Mouse (Mus musculus): ENCODE measurements around the gene Gzmg. TPM values are rescaled to one million over a fixed set of nuclear protein-coding genes. Genes with fewer than 3 reads are reported as not detected.
"Not testable (repeated sequence)": the region's sequence is repeated elsewhere in the genome, so short reads cannot be mapped to it uniquely, and the experiment has no call there.

The Gzmg gene
- polyA plus RNA-seq, 1 experiment from 2014 or later: not detected

DNA sequence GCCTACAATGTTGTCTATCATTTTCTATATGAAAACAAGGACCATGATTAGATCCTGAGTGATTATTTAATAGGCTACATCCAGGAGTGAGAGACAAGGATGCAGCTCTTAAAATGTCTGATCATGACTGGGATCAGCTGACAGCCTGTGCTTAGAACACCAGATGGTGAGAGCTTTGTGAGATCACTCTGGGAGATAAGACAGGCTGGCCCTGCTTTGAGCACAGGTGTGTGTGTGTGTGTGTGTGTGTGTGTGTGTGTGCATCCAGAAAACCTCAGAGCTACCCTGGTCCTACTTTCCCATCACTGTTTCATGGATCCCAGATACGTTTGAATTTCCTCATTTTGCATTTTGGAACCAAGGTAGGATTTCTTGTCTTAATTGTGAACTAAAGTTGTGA, 25.7 kb downstream of the Gzmg start:
- H3K27me3 ChIP-seq; H3K4me3 ChIP-seq; H3K27ac ChIP-seq; H3K9me3 ChIP-seq; H3K4me2 ChIP-seq; H3K4me1 ChIP-seq; H3K36me3 ChIP-seq; ATAC-seq (ENCODE audit: insufficient number of reproducible peaks, insufficient read depth, low FRiP score, low TSS enrichment, low read depth); H3K9ac ChIP-seq: not testable (repeated sequence)
- 89% methylated on average over 1 of the region's 1 CpGs for WGBS

DNA sequence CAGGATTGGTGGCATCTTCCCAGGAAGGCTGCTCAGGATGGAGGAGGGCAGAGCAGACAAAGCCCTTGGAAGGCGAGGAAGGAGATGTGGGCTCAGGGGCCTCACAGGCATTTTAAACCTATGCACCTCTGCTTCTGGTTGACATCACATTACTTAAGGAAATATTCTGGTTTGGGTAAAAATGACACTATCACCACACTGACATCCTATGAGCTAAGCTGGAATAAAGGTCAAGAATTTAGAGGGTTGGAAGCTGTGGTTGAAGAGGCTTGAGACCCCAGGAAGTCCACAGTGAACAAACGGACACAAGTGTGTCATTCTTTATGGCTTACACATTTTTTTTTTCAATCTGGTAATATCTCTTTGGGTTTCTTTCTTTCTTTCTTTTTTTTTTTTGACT, 26.9 kb downstream of the Gzmg start, which contains the start of gene Gzmd:
Gzmd (minus strand) TSS at position 101 of the 400 bp plus-strand sequence.
- not testable (repeated sequence) for H3K27me3 ChIP-seq; H3K4me3 ChIP-seq; H3K9ac ChIP-seq; H3K9me3 ChIP-seq; H3K36me3 ChIP-seq; ATAC-seq (ENCODE audit: insufficient number of reproducible peaks, insufficient read depth, low FRiP score, low TSS enrichment, low read depth); H3K4me1 ChIP-seq; H3K4me2 ChIP-seq; H3K27ac ChIP-seq
- 76% methylated on average over 2 of the region's 2 CpGs for WGBS

- H3K9me3 ChIP-seq: no peaks in the 10 kb centered on the region
These were observed 31.0 kb downstream of the Gzmg start for GRCm38 (mm10) chr14:56128341-56128740.

GRCm38 (mm10) chr14:56123516-56123915, 35.9 kb downstream of the Gzmg start:
- no peak overlapping the region for H3K4me3 ChIP-seq
- H3K4me1 ChIP-seq: no peaks in the 10 kb centered on the region
- H3K27ac ChIP-seq: no peak overlapping the region
- no peaks in the 10 kb centered on the region for H3K9me3 ChIP-seq
- no peak overlapping the region for H3K9ac ChIP-seq
- no peaks in the 10 kb centered on the region for H3K27me3 ChIP-seq
- no peak for ATAC-seq (ENCODE audit: insufficient number of reproducible peaks, insufficient read depth, low FRiP score, low TSS enrichment, low read depth)
- H3K36me3 ChIP-seq: no peaks in the 10 kb centered on the region
- 78% methylated on average over 3 of the region's 3 CpGs for WGBS
- no peak overlapping the region for H3K4me2 ChIP-seq

More at GRCm38 (mm10) chr14:56128341-56128740, 31.0 kb downstream of the Gzmg start:
- WGBS: 43% methylated on average over 3 of the region's 3 CpGs
- H3K36me3 ChIP-seq: no peaks in the 10 kb centered on the region
- no peak for ATAC-seq (ENCODE audit: insufficient number of reproducible peaks, insufficient read depth, low FRiP score, low TSS enrichment, low read depth)
- no peak overlapping the region for H3K4me2 ChIP-seq
- no peaks in the 10 kb centered on the region for H3K27me3 ChIP-seq
- no peak overlapping the region for H3K27ac ChIP-seq
- H3K4me1 ChIP-seq: no peaks in the 10 kb centered on the region
- no peak overlapping the region for H3K4me3 ChIP-seq
- H3K9ac ChIP-seq: no peak overlapping the region

DNA sequence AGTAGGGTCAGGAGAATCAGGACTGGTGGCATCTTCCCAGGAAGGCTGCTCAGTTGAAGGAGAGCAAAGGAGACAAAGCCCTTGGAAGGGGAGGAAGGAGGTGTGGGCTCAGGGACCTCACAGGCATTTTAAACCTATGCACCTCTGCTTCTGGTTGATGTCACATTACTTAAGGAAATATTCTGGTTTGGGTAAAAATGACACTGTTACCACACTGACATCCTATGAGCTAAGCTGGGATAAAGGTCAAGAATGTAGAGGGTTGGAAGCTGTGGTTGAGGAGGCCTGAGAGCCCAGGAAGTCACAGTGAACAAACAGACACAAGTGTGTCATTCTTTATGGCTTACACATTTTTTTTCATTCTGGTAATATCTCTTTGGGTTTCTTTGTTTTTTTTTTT, 38.9 kb downstream of the Gzmg start, which contains the start of gene Gzme:
Gzme (minus strand) TSS at position 101 of the 400 bp plus-strand sequence.
- no peaks in the 10 kb centered on the region for H3K36me3 ChIP-seq
- no peak within 1 kb of the TSS for H3K4me3 ChIP-seq
- H3K9me3 ChIP-seq: no peaks in the 10 kb centered on the region
- no peak within 1 kb of the TSS for H3K27ac ChIP-seq
- no peaks in the 10 kb centered on the region for H3K4me1 ChIP-seq
- no peak within 1 kb of the TSS for H3K9ac ChIP-seq
- no peak for ATAC-seq (ENCODE audit: insufficient number of reproducible peaks, insufficient read depth, low FRiP score, low TSS enrichment, low read depth)
- no peaks in the 10 kb centered on the region for H3K27me3 ChIP-seq
- H3K4me2 ChIP-seq: no peak within 1 kb of the TSS

GRCm38 (mm10) chr14:56115531-56116310, 43.7 kb downstream of the Gzmg start:
- H3K27me3 ChIP-seq; H3K9ac ChIP-seq; H3K4me2 ChIP-seq; ATAC-seq (ENCODE audit: insufficient number of reproducible peaks, insufficient read depth, low FRiP score, low TSS enrichment, low read depth); H3K27ac ChIP-seq; H3K9me3 ChIP-seq; H3K4me3 ChIP-seq; H3K36me3 ChIP-seq; H3K4me1 ChIP-seq: not testable (repeated sequence)
- 91% methylated on average over 33 of the region's 33 CpGs for WGBS

Other genes starting within 250 kb of the Gzmg start
- 12.4 and 28.3 TPM in 2 replicates for gene Cma1, start 214.9 kb downstream of the Gzmg start, polyA plus RNA-seq (2015; fragmentation: Nextera tagmentation; extraction: Ambion mirVana)
- 0.29 TPM in 1 of 2 replicates, not detected in the other for gene Cma2, start 208.6 kb downstream of the Gzmg start, polyA plus RNA-seq (2015; fragmentation: Nextera tagmentation; extraction: Ambion mirVana)
- not detected in 2 replicates for gene Mcpt1, start 141.6 kb downstream of the Gzmg start, polyA plus RNA-seq (2015; fragmentation: Nextera tagmentation; extraction: Ambion mirVana)
- gene Mcpt9, start 129.1 kb downstream of the Gzmg start, polyA plus RNA-seq (2015; fragmentation: Nextera tagmentation; extraction: Ambion mirVana): not detected in 2 replicates
- 0.39 and 0.41 TPM in 2 replicates for gene Mcpt2, start 117.5 kb downstream of the Gzmg start, polyA plus RNA-seq (2015; fragmentation: Nextera tagmentation; extraction: Ambion mirVana)
- gene Mcpt4, start 97.3 kb downstream of the Gzmg start, polyA plus RNA-seq (2015; fragmentation: Nextera tagmentation; extraction: Ambion mirVana): 1.1 TPM in 1 of 2 replicates, not detected in the other
- 0.44 and 0.48 TPM in 2 replicates for gene Mcpt8, start 74.3 kb downstream of the Gzmg start, polyA plus RNA-seq (2015; fragmentation: Nextera tagmentation; extraction: Ambion mirVana)
- 0.36 TPM in 1 of 2 replicates, not detected in the other for gene Ctsg, start 57.0 kb downstream of the Gzmg start, polyA plus RNA-seq (2015; fragmentation: Nextera tagmentation; extraction: Ambion mirVana)
- gene Gzme, start 39.0 kb downstream of the Gzmg start, polyA plus RNA-seq (2015; fragmentation: Nextera tagmentation; extraction: Ambion mirVana): not detected in 2 replicates
- gene Gzmd, start 27.0 kb downstream of the Gzmg start, polyA plus RNA-seq (2015; fragmentation: Nextera tagmentation; extraction: Ambion mirVana): not detected in 2 replicates
- not detected in 2 replicates for gene Gzmn, start 15.0 kb upstream of the Gzmg start, polyA plus RNA-seq (2015; fragmentation: Nextera tagmentation; extraction: Ambion mirVana)
- not detected in 2 replicates for gene Gzmf, start 51.8 kb upstream of the Gzmg start, polyA plus RNA-seq (2015; fragmentation: Nextera tagmentation; extraction: Ambion mirVana)
- 0.32 TPM in 1 of 2 replicates, not detected in the other for gene Gzmc, start 75.1 kb upstream of the Gzmg start, polyA plus RNA-seq (2015; fragmentation: Nextera tagmentation; extraction: Ambion mirVana)
- gene Gzmb, start 102.7 kb upstream of the Gzmg start, polyA plus RNA-seq (2015; fragmentation: Nextera tagmentation; extraction: Ambion mirVana): 0.54 and 0.90 TPM in 2 replicates
- gene Atp12a, start 205.5 kb upstream of the Gzmg start, polyA plus RNA-seq (2015; fragmentation: Nextera tagmentation; extraction: Ambion mirVana): 0.11 and 0.15 TPM in 2 replicates
- gene Rnf17, start 243.0 kb upstream of the Gzmg start, polyA plus RNA-seq (2015; fragmentation: Nextera tagmentation; extraction: Ambion mirVana): 2.0 and 2.2 TPM in 2 replicates